Mouse (Mus musculus) forebrain, embryonic 12.5 days (tissue): ENCODE measurements around the gene Cyp4f39. TPM values are rescaled to one million over a fixed set of nuclear protein-coding genes. Genes with fewer than 3 reads are reported as not detected.
"Not testable (repeated sequence)": the region's sequence is repeated elsewhere in the genome, so short reads cannot be mapped to it uniquely, and the experiment has no call there.

Experiments used
- ATAC-seq: fragments of 200-750 bp; cut with Nextera tagmentation; 2 replicates; pipeline ENCODE4 v1.8.0; 2017; ENCODE audit warnings: moderate TSS enrichment; ENCODE audit not compliant: low FRiP score
- H3K27ac ChIP-seq: fragments of 300-500 bp; sonication (generic); 2 replicates; pipeline ENCODE4 v1.5.1; 2016; ENCODE audit warnings: mild to moderate bottlenecking
- H3K27me3 ChIP-seq: fragments of 300-500 bp; sonication (generic); 2 replicates; pipeline ENCODE4 v1.6.1; 2016; ENCODE audit warnings: mild to moderate bottlenecking
- H3K36me3 ChIP-seq: fragments of 300-500 bp; sonication (generic); replicated peaks from 2 replicates; pipeline ENCODE4 v1.6.1; 2016; ENCODE audit warnings: mild to moderate bottlenecking
- H3K4me1 ChIP-seq: fragments of 300-500 bp; sonication (generic); 2 replicates; pipeline ENCODE4 v1.6.1; 2016
- H3K4me2 ChIP-seq: fragments of 300-500 bp; sonication (generic); 2 replicates; pipeline ENCODE4 v1.6.1; 2016; ENCODE audit warnings: mild to moderate bottlenecking, moderate library complexity
- H3K4me3 ChIP-seq: fragments of 300-500 bp; sonication (generic); replicated peaks from 2 replicates; pipeline ENCODE4 v1.5.1; 2016; ENCODE audit warnings: mild to moderate bottlenecking
- H3K9ac ChIP-seq: fragments of 300-500 bp; sonication (generic); 2 replicates; pipeline ENCODE4 v1.6.1; 2016; ENCODE audit warnings: mild to moderate bottlenecking
- H3K9me3 ChIP-seq: fragments of 300-500 bp; sonication (generic); 2 replicates; pipeline ENCODE4 v1.6.1; 2016
- WGBS: fragments of 180-500 bp; shearing (Covaris S2); methylation state at CpG from one replicate; pipeline ENCODE4 v1.1.7; 2016; 5-methylcytosine and 5-hydroxymethylcytosine counted together
- polyA plus RNA-seq: library from polyadenylated mRNA; unstranded; fragments of >200 nt; fragmentation: Nextera tagmentation; extraction: Ambion mirVana; gene quantifications from 2 replicates; pipeline ENCODE4 v1.2.1, GENCODE M21; 2016

The Cyp4f39 gene
- polyA plus RNA-seq, 1 experiment from 2014 or later = 0.22 TPM

- H3K4me1 ChIP-seq = peaks cover 18% of the 10 kb centered on the region
- 33% methylated on average over 9 of the region's 9 CpGs for WGBS
- no peaks in the 10 kb centered on the region for H3K27me3 ChIP-seq
- H3K9ac ChIP-seq = peak overlapping the region; percentile 63
- ATAC-seq = peak; percentile 48
- H3K4me3 ChIP-seq = peak overlapping the region; percentile 41
- H3K27ac ChIP-seq = peak overlapping the region; percentile 83
- H3K36me3 ChIP-seq = no peaks in the 10 kb centered on the region; the same call in 1 of the 2 replicates
- H3K4me2 ChIP-seq = peak overlapping the region; percentile 78
- no peaks in the 10 kb centered on the region for H3K9me3 ChIP-seq
Observed at GRCm38 (mm10) chr17:32506729-32507245, 54.3 kb downstream of the Cyp4f39 start.

- Histone ChIP-seq H3K36me3 (no peaks in the 10 kb centered on the region), H3K4me1 (no peaks in the 10 kb centered on the region), H3K27me3 (no peaks in the 10 kb centered on the region), H3K9ac (no peak overlapping the region), H3K27ac (no peak overlapping the region), H3K4me3 (no peak overlapping the region), H3K4me2 (no peak overlapping the region), H3K9me3 (no peaks in the 10 kb centered on the region)
- ATAC-seq = no peak
- WGBS = 72% methylated on average over 5 of the region's 5 CpGs
Observed at GRCm38 (mm10) chr17:32516126-32516525, 63.6 kb downstream of the Cyp4f39 start.

GRCm38 (mm10) chr17:32521981-32522380 is 69.5 kb downstream of the Cyp4f39 start:
- no peaks in the 10 kb centered on the region for H3K4me1 ChIP-seq
- H3K4me3 ChIP-seq = no peak overlapping the region
- no peak for ATAC-seq
- H3K36me3 ChIP-seq = peaks cover 5% of the 10 kb centered on the region; the same call in 1 of the 2 replicates
- no peak overlapping the region for H3K27ac ChIP-seq
- H3K9ac ChIP-seq = no peak overlapping the region
- H3K9me3 ChIP-seq = no peaks in the 10 kb centered on the region
- no peak overlapping the region for H3K4me2 ChIP-seq
- no peaks in the 10 kb centered on the region for H3K27me3 ChIP-seq
- WGBS = 88% methylated on average over 5 of the region's 5 CpGs

DNA sequence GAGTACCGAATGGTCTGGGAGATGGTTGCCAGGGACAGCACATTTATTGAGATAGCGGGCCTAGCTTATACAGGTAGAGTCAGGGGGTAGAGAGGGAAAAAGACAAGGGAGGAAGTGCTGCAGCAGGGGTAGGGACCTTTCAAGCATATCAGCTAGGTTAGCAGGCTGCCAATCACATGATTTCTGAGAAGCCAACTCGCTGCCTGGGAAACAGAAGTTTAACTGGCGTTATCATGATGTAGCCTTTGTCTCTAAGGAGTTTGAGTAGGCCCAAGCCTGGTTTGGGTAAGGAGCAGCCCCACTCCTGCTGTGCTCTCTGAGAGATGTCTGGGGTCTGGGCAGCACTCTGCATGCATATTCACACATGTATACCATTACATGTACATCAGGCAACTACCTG is 69.9 kb downstream of the Cyp4f39 start:
- Histone ChIP-seq H3K27me3 (no peaks in the 10 kb centered on the region), H3K4me1 (no peaks in the 10 kb centered on the region), H3K9me3 (no peaks in the 10 kb centered on the region), H3K36me3 (peaks cover 5% of the 10 kb centered on the region; the same call in 1 of the 2 replicates), H3K27ac (no peak overlapping the region), H3K4me2 (no peak overlapping the region), H3K9ac (no peak overlapping the region), H3K4me3 (no peak overlapping the region)
- WGBS = 84% methylated on average over 4 of the region's 4 CpGs
- ATAC-seq = no peak

DNA sequence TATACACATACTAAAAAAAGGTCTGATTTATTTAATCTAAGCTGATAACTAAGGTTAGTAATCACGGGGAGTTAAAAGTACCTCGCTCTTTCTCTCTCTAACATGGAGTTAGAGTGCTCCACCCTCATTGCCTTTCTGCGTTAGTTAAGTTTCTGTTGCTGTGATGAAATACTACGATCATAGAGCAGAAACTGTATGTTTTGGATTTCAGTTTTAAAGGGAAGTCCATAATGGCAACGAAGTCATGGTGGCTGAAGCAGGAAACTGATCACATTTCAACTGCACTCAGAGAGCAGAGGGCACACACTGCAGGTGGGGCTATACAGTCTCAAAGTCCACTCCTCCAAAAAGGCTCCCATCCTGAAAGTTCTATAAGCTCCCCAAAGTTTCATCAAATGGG is 70.3 kb downstream of the Cyp4f39 start:
- Histone ChIP-seq H3K27ac (no peak overlapping the region), H3K27me3 (no peaks in the 10 kb centered on the region), H3K9me3 (no peaks in the 10 kb centered on the region), H3K4me3 (no peak overlapping the region), H3K4me1 (no peaks in the 10 kb centered on the region), H3K36me3 (peaks cover 5% of the 10 kb centered on the region; the same call in 1 of the 2 replicates), H3K9ac (no peak overlapping the region), H3K4me2 (no peak overlapping the region)
- ATAC-seq = no peak
- WGBS = 91% methylated on average over 5 of the region's 5 CpGs

GRCm38 (mm10) chr17:32523895-32524294 is 71.4 kb downstream of the Cyp4f39 start:
- Histone ChIP-seq H3K9me3 (no peaks in the 10 kb centered on the region), H3K36me3 (peaks cover 5% of the 10 kb centered on the region; the same call in 1 of the 2 replicates), H3K4me2 (no peak overlapping the region), H3K4me3 (no peak overlapping the region), H3K27ac (no peak overlapping the region), H3K27me3 (no peaks in the 10 kb centered on the region), H3K4me1 (peaks cover 6% of the 10 kb centered on the region), H3K9ac (no peak overlapping the region)
- ATAC-seq = no peak
- WGBS = 94% methylated on average over 11 of the region's 11 CpGs

DNA sequence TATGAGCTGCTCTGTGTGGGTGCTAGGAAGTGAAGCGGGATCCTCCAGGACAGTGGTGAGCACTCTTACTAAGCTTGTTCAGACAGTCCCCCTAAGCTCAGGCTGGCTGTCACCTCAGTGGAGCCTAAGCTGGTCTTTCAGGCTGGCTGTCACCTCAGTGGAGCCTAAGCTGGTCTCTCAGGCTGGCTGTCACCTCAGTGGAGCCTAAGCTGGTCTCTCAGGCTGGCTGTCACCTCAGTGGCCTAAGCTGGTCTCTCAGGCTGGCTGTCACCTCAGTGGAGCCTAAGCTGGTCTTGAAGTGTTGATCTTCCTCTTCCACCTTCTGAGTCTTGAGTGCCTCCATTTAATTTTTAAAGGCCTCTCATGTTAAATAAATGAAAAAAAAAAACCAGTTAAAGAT is 73.8 kb downstream of the Cyp4f39 start:
- not testable (repeated sequence) for H3K4me2 ChIP-seq, H3K9me3 ChIP-seq, H3K36me3 ChIP-seq, H3K27ac ChIP-seq, ATAC-seq, H3K27me3 ChIP-seq, H3K9ac ChIP-seq, H3K4me3 ChIP-seq, H3K4me1 ChIP-seq
- WGBS = 100% methylated on average over 1 of the region's 1 CpGs

- Histone ChIP-seq H3K27me3 (no peaks in the 10 kb centered on the region), H3K36me3 (no peaks in the 10 kb centered on the region), H3K4me3 (no peak overlapping the region), H3K4me1 (peaks cover 6% of the 10 kb centered on the region), H3K4me2 (no peak overlapping the region), H3K9me3 (no peaks in the 10 kb centered on the region), H3K9ac (no peak overlapping the region), H3K27ac (no peak overlapping the region)
- 89% methylated on average over 11 of the region's 11 CpGs for WGBS
- ATAC-seq = no peak
Observed at GRCm38 (mm10) chr17:32527748-32528147, 75.2 kb downstream of the Cyp4f39 start.

GRCm38 (mm10) chr17:32528408-32529337 is 76.2 kb downstream of the Cyp4f39 start:
- no peaks in the 10 kb centered on the region for H3K27me3 ChIP-seq
- H3K4me1 ChIP-seq = peaks cover 6% of the 10 kb centered on the region
- 0 out of 2 replicates have a peak overlapping the region, but pooled peaks have one; percentile 5 for H3K9ac ChIP-seq
- H3K4me3 ChIP-seq = peak overlapping the region; percentile 19
- peak; percentile 63; the same call in 1 of the 2 replicates for ATAC-seq
- peak overlapping the region; percentile 50 for H3K4me2 ChIP-seq
- H3K36me3 ChIP-seq = no peaks in the 10 kb centered on the region
- WGBS = 17% methylated on average over 26 of the region's 26 CpGs
- H3K27ac ChIP-seq = no peak overlapping the region
- H3K9me3 ChIP-seq = no peaks in the 10 kb centered on the region

DNA sequence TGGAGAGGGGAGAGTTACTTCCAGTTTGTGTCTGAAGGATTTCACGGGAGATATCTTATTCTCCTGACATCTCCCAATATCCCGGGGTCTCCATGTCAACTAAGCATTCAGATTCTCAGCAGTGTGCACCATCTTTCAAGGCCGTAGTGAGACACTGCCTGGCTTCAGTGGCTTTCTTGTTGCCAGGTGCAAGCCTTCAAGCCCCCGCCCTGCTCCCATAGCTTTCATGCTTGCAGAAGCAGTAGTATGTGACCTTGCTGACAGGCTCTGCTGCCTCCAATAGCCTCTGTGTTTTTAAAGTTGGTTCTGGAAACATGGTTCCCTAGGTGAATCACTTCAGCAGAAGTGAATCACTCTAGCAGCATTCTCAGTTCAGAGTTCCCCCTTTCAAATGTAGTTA is 79.8 kb downstream of the Cyp4f39 start:
- not testable (repeated sequence) for H3K9ac ChIP-seq, H3K27ac ChIP-seq, H3K9me3 ChIP-seq, H3K27me3 ChIP-seq, H3K4me2 ChIP-seq, H3K4me3 ChIP-seq, H3K36me3 ChIP-seq, ATAC-seq
- WGBS = 77% methylated on average over 4 of the region's 4 CpGs
- peaks cover 15% of the 10 kb centered on the region for H3K4me1 ChIP-seq

DNA sequence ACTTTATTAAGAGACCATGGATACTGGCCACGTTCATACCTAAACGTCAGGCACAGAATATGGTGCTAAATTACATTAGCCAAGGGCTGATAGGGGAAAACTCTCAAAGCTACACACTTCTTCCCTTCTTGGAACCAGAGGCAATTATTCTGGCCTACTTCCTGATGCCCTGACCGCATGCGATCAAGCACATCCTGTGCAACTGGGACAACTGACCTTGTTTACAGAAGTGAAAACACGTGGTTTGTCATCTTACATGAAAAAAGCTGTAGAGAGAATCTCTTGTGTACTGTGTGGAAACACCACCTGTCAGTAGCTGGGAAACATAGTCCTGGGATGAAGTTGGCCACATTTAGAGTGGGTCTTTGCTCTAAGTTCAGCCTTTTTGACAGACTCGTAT is 81.5 kb downstream of the Cyp4f39 start:
- ATAC-seq = no peak
- no peaks in the 10 kb centered on the region for H3K9me3 ChIP-seq
- no peak overlapping the region for H3K4me2 ChIP-seq
- no peaks in the 10 kb centered on the region for H3K36me3 ChIP-seq
- no peak overlapping the region for H3K27ac ChIP-seq
- H3K27me3 ChIP-seq = no peaks in the 10 kb centered on the region
- 85% methylated on average over 6 of the region's 6 CpGs for WGBS
- peaks cover 9% of the 10 kb centered on the region for H3K4me1 ChIP-seq
- H3K4me3 ChIP-seq = no peak overlapping the region
- H3K9ac ChIP-seq = no peak overlapping the region

GRCm38 (mm10) chr17:32536051-32536866 is 83.7 kb downstream of the Cyp4f39 start, which contains the start of gene Cyp4f16:
Gene Cyp4f16 (plus strand): TSS chr17:32536558.
- 15% methylated on average over 5 of the region's 5 CpGs for WGBS
- H3K4me3 ChIP-seq = peak within 1 kb of the TSS; percentile 41
- H3K4me1 ChIP-seq, H3K36me3 ChIP-seq, H3K9me3 ChIP-seq, H3K27me3 ChIP-seq, H3K27ac ChIP-seq: not testable (repeated sequence)
- H3K4me2 ChIP-seq = peak within 1 kb of the TSS; percentile 61
- peak within 1 kb of the TSS; percentile 53 for H3K9ac ChIP-seq
- ATAC-seq = peak; percentile 93
